Mouse (Mus musculus) forelimb bud, embryonic 11.5 days (tissue): ENCODE results near the gene Nlrp1b.

Experiments
- DNase-seq: peaks from one replicate; pipeline ENCODE4 v3.0.0-alpha.2; 2012; ENCODE audit warnings: low read depth, low spot score

Nlrp1b gene

DNA sequence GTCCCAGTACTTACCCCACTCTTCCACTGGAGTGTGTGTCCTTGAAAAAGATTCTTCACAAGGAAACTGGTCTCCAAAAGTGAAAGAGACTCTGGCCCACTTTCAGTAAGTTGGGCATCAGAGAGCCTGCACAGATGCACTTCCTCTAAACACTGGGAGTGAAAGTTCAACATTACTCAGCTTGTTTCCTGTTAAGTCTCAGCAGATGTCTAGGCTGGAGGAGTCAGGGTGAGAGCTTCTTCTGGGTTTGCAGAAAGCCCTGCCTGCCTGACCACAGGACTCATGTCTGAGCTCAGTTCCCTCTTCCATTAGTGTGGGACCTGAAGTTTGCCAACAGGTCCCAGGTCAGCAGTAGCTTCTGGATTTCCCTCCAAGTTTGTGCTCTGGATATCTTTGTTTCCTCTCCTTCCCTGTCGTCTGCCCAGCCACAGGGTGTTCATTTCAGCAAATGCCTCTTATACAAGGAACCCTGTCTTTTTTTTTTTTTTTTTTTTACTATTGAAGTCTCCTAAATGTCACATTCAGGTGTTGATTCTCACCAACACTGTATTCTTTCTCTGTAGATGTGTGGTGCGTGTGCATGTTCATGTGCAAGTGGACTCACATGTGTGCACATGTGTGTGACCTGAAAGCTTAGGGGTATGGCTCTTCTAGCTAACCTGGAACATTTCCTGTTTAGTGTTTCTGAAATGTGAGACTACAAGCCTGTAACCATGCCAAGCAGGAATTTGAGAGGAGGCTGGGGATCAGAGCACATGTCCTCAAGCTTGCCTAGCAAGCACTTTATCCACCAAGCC is at the start of gene Nlrp1b:
Nlrp1b (minus strand) TSS at position 50 of the 797 bp plus-strand sequence.
- no peak for DNase-seq

DNA sequence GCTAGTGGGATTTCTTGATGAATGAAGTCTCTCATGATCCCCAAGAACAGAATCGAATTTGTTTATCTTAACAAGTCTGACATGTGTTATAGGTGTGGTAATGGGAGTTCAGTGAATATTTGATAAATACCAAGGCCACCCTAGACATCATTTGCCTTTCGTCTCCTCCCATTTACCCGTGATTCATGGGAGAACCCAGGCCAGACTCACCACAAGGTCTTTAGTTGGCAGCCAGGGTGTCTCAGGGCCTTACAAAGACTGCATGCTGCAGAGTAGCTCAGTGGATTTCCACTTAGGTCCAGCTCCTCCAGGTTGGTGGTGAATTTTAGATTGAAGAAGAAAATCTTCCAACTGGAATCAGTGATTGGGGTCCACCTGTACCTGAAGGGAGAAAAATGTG is 30.5 kb upstream of the Nlrp1b start:
- DNase-seq, result no peak

DNA sequence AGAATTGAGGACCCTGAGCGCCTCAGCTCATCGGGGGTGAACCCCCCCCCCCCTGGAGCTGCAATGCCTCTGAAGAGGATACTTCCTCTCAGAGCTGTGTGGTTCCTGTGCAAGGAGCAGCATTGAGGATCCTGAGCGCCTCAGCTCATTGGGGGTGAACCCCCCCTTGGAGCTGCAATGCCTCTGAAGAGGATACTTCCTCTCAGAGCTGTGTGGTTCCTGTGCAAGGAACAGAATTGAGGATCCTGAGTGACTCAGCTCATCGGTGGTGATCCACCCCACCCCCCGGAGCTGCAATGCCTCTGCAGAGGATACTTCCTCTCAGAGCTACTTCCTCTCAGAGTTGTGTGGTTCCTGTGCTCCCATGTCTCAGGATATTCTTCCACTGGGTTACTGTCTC is 20.8 kb upstream of the Nlrp1b start:
- DNase-seq, result no peak

DNA sequence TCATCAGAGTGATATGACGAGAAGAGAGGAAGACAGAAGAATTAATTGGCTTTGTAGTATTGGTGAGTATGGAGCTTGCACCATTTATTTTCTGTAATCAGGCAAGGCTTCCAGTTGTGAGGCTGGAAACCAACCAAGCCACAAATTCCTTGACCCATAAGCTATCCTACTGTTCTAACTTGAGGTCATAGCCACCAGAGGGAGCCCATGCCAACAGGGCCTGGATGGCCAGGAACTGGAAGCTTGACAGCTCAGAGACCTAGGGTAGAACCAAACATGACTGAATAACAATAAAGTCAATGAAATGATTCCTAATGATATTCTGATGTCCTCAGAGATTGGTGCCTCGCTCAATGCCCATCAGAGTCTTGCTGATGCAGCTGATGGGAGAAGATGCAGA is 5.9 kb downstream of the Nlrp1b start:
- no peak for DNase-seq

DNA sequence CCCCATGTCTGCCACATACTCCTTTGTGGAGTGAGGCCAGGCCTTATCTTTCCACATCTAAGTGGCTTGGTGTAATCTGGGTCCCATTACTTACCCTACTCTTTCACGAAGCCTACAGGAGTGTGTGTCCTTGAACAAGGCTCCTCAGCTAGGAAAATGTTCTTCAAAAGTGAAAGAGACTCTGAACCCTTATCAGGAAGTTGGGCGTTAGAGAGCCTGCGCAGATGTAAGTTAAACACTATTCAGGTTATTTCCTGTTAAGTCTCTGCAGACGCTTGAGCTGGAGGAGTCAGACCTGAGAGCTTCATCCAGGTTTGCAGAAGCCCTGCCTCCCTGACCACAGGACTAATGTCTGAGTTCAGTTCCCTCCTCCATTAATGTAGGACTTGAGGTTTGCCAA is 27.8 kb downstream of the Nlrp1b start:
- no peak for DNase-seq

DNA sequence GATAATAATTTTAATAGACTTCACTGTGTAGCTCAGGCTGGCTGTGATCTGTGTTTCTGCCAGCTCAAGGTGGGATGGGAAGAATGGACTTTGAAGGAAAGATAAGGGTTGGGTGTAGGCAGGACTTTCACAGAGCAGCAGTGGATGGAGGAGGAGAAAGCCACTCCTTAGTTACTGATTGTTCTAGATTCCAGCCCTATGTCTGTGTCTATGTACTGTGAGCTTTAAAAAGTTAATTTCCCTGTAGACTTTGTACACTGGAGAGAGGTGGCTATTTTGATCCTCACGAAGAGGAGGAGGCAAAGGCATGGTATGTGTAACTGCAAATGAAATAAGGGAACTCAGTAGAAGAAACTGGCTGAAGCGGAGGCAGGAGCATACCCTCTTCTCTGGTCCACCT is 31.2 kb downstream of the Nlrp1b start:
- no peak for DNase-seq

DNA sequence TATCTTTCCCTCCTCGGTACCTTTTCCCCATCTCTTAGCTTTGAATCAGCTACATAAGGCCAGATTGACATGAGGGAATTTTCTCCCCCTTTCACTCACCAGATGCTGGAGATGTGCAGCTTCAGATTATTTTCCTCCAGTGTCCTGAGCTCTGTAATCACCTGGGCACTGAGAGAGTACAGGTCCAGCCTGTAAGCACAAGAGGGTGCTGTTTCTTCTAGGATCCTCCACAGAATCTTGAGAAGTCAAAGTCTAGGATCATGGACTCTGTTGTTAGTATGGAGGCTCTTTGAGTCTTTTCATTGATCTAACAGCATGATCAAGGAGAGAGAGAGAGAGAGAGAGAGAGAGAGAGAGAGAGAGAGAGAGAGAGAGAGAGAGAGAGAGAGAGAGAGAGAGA is 60.9 kb downstream of the Nlrp1b start:
- DNase-seq, result no peak

DNA sequence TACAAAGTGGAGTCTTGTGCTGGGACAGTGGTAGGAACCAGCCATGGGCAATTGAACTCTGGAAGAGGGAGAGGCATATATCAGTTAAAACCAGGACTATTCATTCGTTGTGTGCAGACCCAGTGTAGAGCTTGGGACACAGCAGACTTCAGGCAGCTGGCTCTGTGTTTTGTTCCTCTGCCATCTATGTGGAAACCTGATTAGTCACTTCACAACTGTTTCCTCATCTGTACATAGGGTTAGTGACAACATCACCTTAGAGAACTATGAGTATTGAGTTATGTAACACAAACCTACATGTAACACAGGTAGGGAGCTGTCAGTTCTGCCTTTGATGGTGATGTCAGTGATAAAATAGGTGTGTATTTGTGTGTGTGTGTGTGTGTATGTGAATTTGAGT is 66.4 kb downstream of the Nlrp1b start:
- no peak for DNase-seq

DNA sequence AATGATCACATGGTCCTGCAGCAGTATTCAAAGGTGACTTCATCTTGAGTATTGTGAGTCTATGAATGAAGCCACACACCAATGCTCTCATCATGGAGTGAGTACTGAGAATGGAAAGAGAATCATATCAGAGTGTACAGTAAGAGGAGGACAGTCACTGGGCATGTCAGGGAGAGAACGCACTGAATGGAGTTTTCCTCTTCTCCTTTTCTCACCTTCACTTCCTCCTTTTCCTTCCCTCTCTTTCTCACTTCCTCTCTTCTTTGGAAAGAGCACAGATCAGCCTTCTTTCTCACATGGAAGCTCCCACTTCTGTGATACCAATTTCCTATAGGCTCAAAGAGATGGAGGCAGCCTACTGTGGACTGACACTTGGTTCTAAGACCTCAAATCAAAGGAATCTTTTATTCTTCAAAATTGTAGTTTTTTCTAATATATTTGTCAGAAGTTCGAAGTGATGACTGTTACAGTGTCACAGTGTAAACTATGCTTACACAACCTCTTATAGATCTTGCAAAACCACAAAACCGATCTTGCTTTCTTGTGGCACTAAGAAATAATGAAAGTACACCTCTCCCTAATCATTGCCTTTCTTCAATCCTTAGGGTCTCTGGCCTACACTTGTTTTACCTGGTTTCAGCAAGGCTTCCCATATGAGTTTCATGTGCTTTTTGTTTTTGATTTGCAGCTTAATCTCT is 70.9 kb downstream of the Nlrp1b start:
- no peak for DNase-seq

DNA sequence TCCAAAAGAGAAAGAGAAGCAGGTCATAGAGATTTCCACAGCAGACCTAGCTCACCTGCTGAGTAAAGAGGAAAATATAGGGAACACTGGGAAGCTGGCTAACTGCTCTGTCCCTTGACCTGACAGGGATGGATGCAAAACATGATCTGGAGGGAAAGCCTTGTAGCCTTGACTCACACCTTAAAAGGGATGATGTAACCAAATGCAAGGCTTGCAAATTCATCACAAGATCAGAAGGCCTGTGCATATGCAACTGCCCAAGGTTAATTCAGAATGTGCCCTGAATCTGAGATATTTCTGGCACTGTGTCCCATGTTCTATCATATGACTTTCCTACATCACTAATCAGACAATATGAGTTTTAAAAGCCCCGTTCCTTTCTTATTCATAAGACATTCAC is 75.3 kb downstream of the Nlrp1b start:
- DNase-seq, result no peak

DNA sequence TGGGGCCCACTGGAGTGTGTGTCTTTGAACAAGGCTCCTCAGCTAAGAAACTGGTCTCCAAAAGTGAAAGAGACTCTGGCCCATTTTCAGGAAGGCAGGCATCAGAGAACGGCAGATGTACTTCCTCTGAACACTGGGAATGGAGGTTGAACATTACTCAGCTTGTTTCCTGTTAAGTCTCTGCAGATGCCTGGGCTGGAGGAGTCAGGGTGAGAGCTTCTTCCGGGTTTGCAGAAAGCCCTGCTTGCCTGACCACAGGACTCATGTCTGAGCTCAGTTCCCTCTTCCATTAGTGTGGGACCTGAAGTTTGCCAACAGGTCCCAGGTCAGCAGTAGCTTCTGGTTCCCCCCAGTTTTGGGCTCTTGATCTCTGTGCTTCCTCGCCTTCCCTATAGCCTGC is 85.9 kb downstream of the Nlrp1b start, which contains the start of gene Nlrp1a:
Nlrp1a (minus strand) TSS at position 44 of the 400 bp plus-strand sequence.
- no peak for DNase-seq

DNA sequence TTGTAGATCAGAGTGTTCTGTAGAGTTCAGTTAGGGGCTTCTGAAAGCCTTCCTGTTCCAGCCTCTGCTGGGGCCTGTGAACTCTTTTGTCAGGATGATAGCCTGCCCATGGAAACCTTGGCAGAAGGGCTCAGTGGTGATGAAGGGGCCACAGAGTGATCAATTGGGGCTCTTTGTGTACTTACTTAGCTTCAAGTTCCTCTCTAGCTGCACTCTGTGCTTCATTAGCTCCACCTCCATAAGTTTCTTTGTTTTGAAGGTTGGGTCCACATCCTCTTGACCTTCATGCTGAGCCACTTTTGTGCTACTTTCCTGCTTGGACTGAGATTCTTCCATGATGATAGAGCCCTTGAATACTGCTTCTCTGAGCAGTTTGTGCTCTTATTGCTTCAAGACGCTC is 88.5 kb downstream of the Nlrp1b start:
- DNase-seq, result no peak

DNA sequence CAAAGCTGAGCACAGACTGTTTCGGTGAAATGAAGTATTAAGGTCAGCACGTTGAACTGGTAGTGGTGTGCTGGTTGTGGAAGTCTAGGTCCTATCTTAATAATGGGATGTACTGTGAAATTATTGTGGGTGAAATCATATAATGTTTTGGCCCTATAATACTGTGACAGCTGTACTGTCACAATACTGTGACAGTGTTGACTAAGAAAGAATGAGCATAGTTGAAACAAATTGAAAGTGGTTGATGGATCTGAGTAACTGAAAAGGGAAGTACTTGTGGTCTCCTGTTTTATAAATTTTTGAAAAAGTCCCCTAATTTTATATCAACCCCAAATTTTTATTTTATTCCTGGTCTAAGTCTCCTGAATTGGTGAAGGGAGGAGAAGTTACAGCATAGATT is 123.4 kb downstream of the Nlrp1b start:
- DNase-seq, result no peak

DNA sequence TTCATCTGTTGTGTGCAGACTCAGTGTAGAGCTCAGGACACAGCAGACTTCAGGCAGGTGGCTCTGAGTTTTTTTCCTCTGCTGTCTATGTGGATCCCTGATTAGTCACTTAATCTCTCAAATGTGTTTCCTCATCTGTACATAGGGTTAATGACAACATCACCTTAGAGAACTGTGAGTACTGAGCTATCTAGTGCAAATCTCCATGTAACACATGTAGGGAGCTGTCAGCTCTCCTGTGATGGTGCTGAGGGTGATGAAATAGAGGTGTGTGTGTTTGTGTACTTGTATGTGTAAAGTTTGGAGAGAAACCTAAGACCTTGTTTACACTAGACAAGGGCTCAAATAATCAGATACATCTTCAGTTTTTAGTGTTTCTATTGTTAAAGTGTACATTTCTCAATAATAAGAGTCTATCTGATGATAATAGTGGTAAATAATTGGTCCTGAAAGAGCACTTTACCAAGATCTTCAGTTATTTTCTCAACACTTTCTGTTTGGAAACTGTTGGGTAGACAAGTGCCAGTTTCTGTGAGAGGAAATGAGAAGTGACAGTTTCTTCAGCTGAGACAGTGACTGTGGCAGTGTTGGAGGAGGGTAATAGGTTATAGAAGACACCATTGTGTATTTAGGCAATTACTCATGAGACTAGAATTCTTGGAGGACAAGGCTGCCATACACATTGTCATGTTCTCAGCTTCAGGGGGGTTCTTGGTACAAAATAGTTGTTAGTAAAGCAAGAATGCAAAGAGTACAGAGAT is 124.1 kb downstream of the Nlrp1b start:
- DNase-seq, result no peak

DNA sequence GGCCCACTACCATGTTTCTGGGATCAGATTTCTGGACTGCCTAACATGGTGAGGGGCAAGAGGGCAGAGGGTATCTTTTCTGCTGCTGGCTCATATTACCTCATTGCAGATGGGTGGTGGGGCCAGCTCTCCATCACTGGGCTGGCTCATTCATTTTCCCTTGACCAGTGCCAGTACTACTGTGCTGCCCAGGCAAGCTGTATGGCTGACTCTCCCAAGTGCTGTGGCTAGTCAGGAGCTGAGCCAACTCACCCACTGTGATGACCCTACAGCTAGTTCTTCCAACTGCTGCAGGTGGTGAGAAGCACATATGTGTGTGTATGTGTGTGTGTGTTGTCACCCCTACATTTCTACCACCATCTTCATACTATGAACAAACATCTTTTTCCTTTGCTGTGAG is 126.6 kb downstream of the Nlrp1b start:
- no peak for DNase-seq
